Comparison of ENCODE assay signal across 17 mouse cellular contexts in genomic region chr1:179043644-179044043, GRCm38 (mm10).
DNase-seq lines count a peak whose midpoint lies in the region; ATAC-seq and TF ChIP-seq lines count a peak whose summit lies in the region.
"Had no signal": no experiment of that assay in that cellular context is flagged by ENCODE, and none has a peak within 500 bp of the region (broad histone marks: within the 10 kb centered on the region; RNA-seq: fewer than 3 reads in every experiment).

No protein-coding gene starts in this region.

- H3K27me3 ChIP-seq in intestine, embryonic 14.5 days (replicated peaks; ENCODE audit: control insufficient read depth, insufficient read depth, low read length), result no peaks in the 10 kb centered on the region
- H3K27me3 ChIP-seq in intestine, postnatal 0 days (replicated peaks; ENCODE audit: control insufficient read depth, insufficient read depth, low read length), result no peaks in the 10 kb centered on the region
- H3K27me3 ChIP-seq in forebrain, embryonic 14.5 days (replicated peaks; ENCODE audit: control insufficient read depth, insufficient read depth, low read length), result 0 out of 2 replicates have a peak, but pooled peaks cover 3% of the 10 kb centered on the region
- H3K27me3 ChIP-seq in stomach, embryonic 16.5 days (ENCODE audit: control insufficient read depth, insufficient read depth, low read length), result no peaks in the 10 kb centered on the region
- H3K27me3 ChIP-seq: liver, embryonic 12.5 days; neural tube, embryonic 15.5 days had no signal

- no peak overlapping the region for H3K9ac ChIP-seq in intestine, embryonic 14.5 days (ENCODE audit: low read length)
- no peak overlapping the region for H3K9ac ChIP-seq in intestine, postnatal 0 days (ENCODE audit: low read depth, low read length)
- no peak overlapping the region for H3K9ac ChIP-seq in forebrain, embryonic 14.5 days (ENCODE audit: low read length)
- H3K9ac ChIP-seq in stomach, embryonic 16.5 days (ENCODE audit: low read length), result no peak overlapping the region
- H3K9ac ChIP-seq: liver, embryonic 12.5 days; neural tube, embryonic 15.5 days had no signal

- no peaks in the 10 kb centered on the region for H3K9me3 ChIP-seq in intestine, embryonic 14.5 days (ENCODE audit: control insufficient read depth, low read length)
- H3K9me3 ChIP-seq in intestine, postnatal 0 days (ENCODE audit: control insufficient read depth), result no peaks in the 10 kb centered on the region
- no peaks in the 10 kb centered on the region for H3K9me3 ChIP-seq in forebrain, embryonic 14.5 days (replicated peaks; ENCODE audit: control insufficient read depth, low read length)
- no peaks in the 10 kb centered on the region for H3K9me3 ChIP-seq in stomach, embryonic 16.5 days (replicated peaks; ENCODE audit: control insufficient read depth, low read length)
- H3K9me3 ChIP-seq: liver, embryonic 12.5 days; neural tube, embryonic 15.5 days had no signal

- no peak for TF ChIP-seq CTCF in intestine, postnatal 0 days (IDR thresholded peaks at IDR 0.05; ENCODE audit: low read depth)

- DNase-seq in intestine, embryonic 14.5 days (ENCODE audit: low spot score), result peak; percentile 67
- DNase-seq in right cerebral cortex, postnatal 4 days, result peak; percentile 36
- DNase-seq in right cerebral cortex, postnatal 25 days, result no peak
- peak; percentile 76 for DNase-seq in forebrain, embryonic 14.5 days (ENCODE audit: low spot score)
- no peak for DNase-seq in cerebellum, postnatal 36 days
- DNase-seq: cerebellum, adult 11 months; gastrocnemius, postnatal 36 days; kidney, adult 11 months had no signal

- peaks cover 13% of the 10 kb centered on the region for H3K4me1 ChIP-seq in intestine, embryonic 14.5 days (replicated peaks; ENCODE audit: control insufficient read depth, insufficient read depth, low read length)
- H3K4me1 ChIP-seq in intestine, postnatal 0 days (replicated peaks; ENCODE audit: control insufficient read depth, insufficient read depth, low read length), result no peaks in the 10 kb centered on the region
- peaks cover 12% of the 10 kb centered on the region; the same call in 1 of the 2 replicates for H3K4me1 ChIP-seq in forebrain, embryonic 14.5 days (ENCODE audit: control insufficient read depth, insufficient read depth, low read length)
- peaks cover 15% of the 10 kb centered on the region for H3K4me1 ChIP-seq in stomach, embryonic 16.5 days (ENCODE audit: control insufficient read depth, insufficient read depth, low read length)
- H3K4me1 ChIP-seq: liver, embryonic 12.5 days had no signal

- no peak overlapping the region for H3K4me2 ChIP-seq in intestine, embryonic 14.5 days (ENCODE audit: low read length)
- H3K4me2 ChIP-seq in intestine, postnatal 0 days (replicated peaks; ENCODE audit: low read depth), result no peak overlapping the region
- no peak overlapping the region for H3K4me2 ChIP-seq in forebrain, embryonic 14.5 days (ENCODE audit: low read length)
- no peak overlapping the region for H3K4me2 ChIP-seq in stomach, embryonic 16.5 days (ENCODE audit: low read depth, low read length)
- H3K4me2 ChIP-seq: liver, embryonic 12.5 days; neural tube, embryonic 15.5 days had no signal

- no peak for ATAC-seq in intestine, embryonic 14.5 days (replicated peaks; ENCODE audit: low FRiP score, low TSS enrichment, low read depth)
- no peak for ATAC-seq in intestine, postnatal 0 days
- peak; percentile 62 for ATAC-seq in forebrain, embryonic 14.5 days
- ATAC-seq in stomach, embryonic 16.5 days (ENCODE audit: insufficient read depth, low FRiP score), result no peak
- no peak for ATAC-seq in activated CD4-positive, CD25-positive, alpha-beta regulatory T cell, adult 4 months
- ATAC-seq: CD4-positive, CD25-positive, alpha-beta regulatory T cell, adult 4 months; liver, embryonic 12.5 days; midbrain, embryonic 16.5 days had no signal

- no peaks in the 10 kb centered on the region for H3K36me3 ChIP-seq in intestine, embryonic 14.5 days (ENCODE audit: control insufficient read depth, insufficient read depth, low read length)
- no peaks in the 10 kb centered on the region for H3K36me3 ChIP-seq in intestine, postnatal 0 days (ENCODE audit: control insufficient read depth, insufficient read depth)
- no peaks in the 10 kb centered on the region for H3K36me3 ChIP-seq in forebrain, embryonic 14.5 days (ENCODE audit: control insufficient read depth, insufficient read depth, low read length)
- no peaks in the 10 kb centered on the region for H3K36me3 ChIP-seq in stomach, embryonic 16.5 days (ENCODE audit: control insufficient read depth, insufficient read depth, low read length)
- H3K36me3 ChIP-seq: liver, embryonic 12.5 days; neural tube, embryonic 15.5 days had no signal

- H3K4me3 ChIP-seq in intestine, embryonic 14.5 days (ENCODE audit: low read depth, low read length), result no peak overlapping the region
- H3K4me3 ChIP-seq in intestine, postnatal 0 days (ENCODE audit: low read depth, low read length), result no peak overlapping the region
- H3K4me3 ChIP-seq in forebrain, embryonic 14.5 days (ENCODE audit: low read depth, low read length), result no peak overlapping the region
- no peak overlapping the region for H3K4me3 ChIP-seq in stomach, embryonic 16.5 days (replicated peaks; ENCODE audit: low read length)
- H3K4me3 ChIP-seq: layer of hippocampus, adult 2 months; liver, embryonic 12.5 days; neural tube, embryonic 15.5 days had no signal

- H3K27ac ChIP-seq in intestine, embryonic 14.5 days (ENCODE audit: low read depth), result peak overlapping the region; percentile 19; the same call in 1 of the 2 replicates
- H3K27ac ChIP-seq in intestine, postnatal 0 days (ENCODE audit: low read depth, low read length), result no peak overlapping the region
- H3K27ac ChIP-seq in forebrain, embryonic 14.5 days (ENCODE audit: low read depth, low read length), result no peak overlapping the region; the same call in 1 of the 2 replicates
- H3K27ac ChIP-seq in stomach, embryonic 16.5 days (ENCODE audit: low read length), result peak overlapping the region; percentile 52
- H3K27ac ChIP-seq: layer of hippocampus, adult 2 months; liver, embryonic 12.5 days; macrophage; neural tube, embryonic 15.5 days had no signal

- 40% methylated on average over 12 of the region's 12 CpGs for WGBS in intestine, embryonic 14.5 days
- 49% methylated on average over 12 of the region's 12 CpGs for WGBS in intestine, postnatal 0 days
- WGBS in forebrain, embryonic 14.5 days, result 45% methylated on average over 12 of the region's 12 CpGs
- 42% methylated on average over 12 of the region's 12 CpGs for WGBS in stomach, embryonic 16.5 days

Comparison
In these comparisons a context has a peak if more than half of its experiments do, and no peak if none do; other contexts are left out.
1. DNase-seq: peak in intestine, embryonic 14.5 days (single experiment), right cerebral cortex, postnatal 4 days (single experiment) and forebrain, embryonic 14.5 days (single experiment); none in right cerebral cortex, postnatal 25 days (single experiment) and cerebellum, postnatal 36 days (0 of 2).
2. H3K27ac ChIP-seq: peak in intestine, embryonic 14.5 days (single experiment) and stomach, embryonic 16.5 days (single experiment); none in intestine, postnatal 0 days (single experiment) and forebrain, embryonic 14.5 days (single experiment).